Mouse (Mus musculus): ENCODE data around the gene Gm49403. TPM values are rescaled to one million over a fixed set of nuclear protein-coding genes. Genes with fewer than 3 reads are reported as not detected.
A peak's percentile ranks its signal among the peaks of the same experiment; 100 is the strongest.
"Not testable (repeated sequence)": the region's sequence is repeated elsewhere in the genome, so short reads cannot be mapped to it uniquely, and the experiment has no call there.

Gene Gm49403
- polyA plus RNA-seq, 1 experiment from 2014 or later, result not detected

GRCm38 (mm10) chr19:8897211-8897864, 13.6 kb downstream of the Gm49403 start:
- H3K36me3 ChIP-seq, result peaks cover 23% of the 10 kb centered on the region
- H3K4me2 ChIP-seq (replicated peaks), result peak overlapping the region; percentile 59
- 20% methylated on average over 21 of the region's 21 CpGs for WGBS
- H3K27ac ChIP-seq, result peak overlapping the region; percentile 88
- not testable (repeated sequence) for H3K9me3 ChIP-seq, H3K27me3 ChIP-seq
- H3K9ac ChIP-seq, result peak overlapping the region; percentile 63
- H3K4me1 ChIP-seq, result peaks cover 30% of the 10 kb centered on the region
- H3K4me3 ChIP-seq, result peak overlapping the region; percentile 94
- ATAC-seq (ENCODE audit: insufficient number of reproducible peaks, insufficient read depth, low FRiP score, low TSS enrichment), result peak; percentile 49

- H3K4me1 ChIP-seq, result peaks cover 30% of the 10 kb centered on the region
- peak within 1 kb of the TSS; percentile 94 for H3K4me3 ChIP-seq
- peak within 1 kb of the TSS; percentile 92 for H3K9ac ChIP-seq
- peaks cover 27% of the 10 kb centered on the region for H3K36me3 ChIP-seq
- no peaks in the 10 kb centered on the region for H3K27me3 ChIP-seq
- ATAC-seq (ENCODE audit: insufficient number of reproducible peaks, insufficient read depth, low FRiP score, low TSS enrichment), result peak; percentile 96
- peak within 1 kb of the TSS; percentile 59 for H3K4me2 ChIP-seq (replicated peaks)
- no peaks in the 10 kb centered on the region for H3K9me3 ChIP-seq
- WGBS, result under 1% methylated on average over 53 of the region's 53 CpGs
- peak within 1 kb of the TSS; percentile 88 for H3K27ac ChIP-seq
Measured at GRCm38 (mm10) chr19:8897865-8898495, 14.2 kb downstream of the Gm49403 start, which contains the start of gene Ganab. Gene Ganab, plus strand, starts transcription at chr19:8898071.

GRCm38 (mm10) chr19:8898576-8898975, 14.8 kb downstream of the Gm49403 start:
- H3K4me3 ChIP-seq, result peak overlapping the region; percentile 94
- WGBS, result 16% methylated on average over 13 of the region's 13 CpGs
- H3K9me3 ChIP-seq, result no peaks in the 10 kb centered on the region
- H3K4me1 ChIP-seq, result peaks cover 28% of the 10 kb centered on the region
- H3K4me2 ChIP-seq (replicated peaks), result peak overlapping the region; percentile 59
- ATAC-seq (ENCODE audit: insufficient number of reproducible peaks, insufficient read depth, low FRiP score, low TSS enrichment), result no peak
- peak overlapping the region; percentile 84 for H3K27ac ChIP-seq
- peaks cover 32% of the 10 kb centered on the region for H3K36me3 ChIP-seq
- H3K9ac ChIP-seq, result peak overlapping the region; percentile 92
- H3K27me3 ChIP-seq, result no peaks in the 10 kb centered on the region

- Histone ChIP-seq H3K9me3 (no peaks in the 10 kb centered on the region), H3K27ac (no peak overlapping the region), H3K27me3 (no peaks in the 10 kb centered on the region), H3K4me1 (peaks cover 24% of the 10 kb centered on the region), H3K4me2 (replicated peaks) (peak overlapping the region; percentile 59), H3K4me3 (peak overlapping the region; percentile 94), H3K9ac (peak overlapping the region; percentile 92), H3K36me3 (peaks cover 36% of the 10 kb centered on the region)
- WGBS, result 68% methylated on average over 3 of the region's 3 CpGs
- no peak for ATAC-seq (ENCODE audit: insufficient number of reproducible peaks, insufficient read depth, low FRiP score, low TSS enrichment)
Measured at GRCm38 (mm10) chr19:8899079-8899478, 15.3 kb downstream of the Gm49403 start.

- no peak for ATAC-seq (ENCODE audit: insufficient number of reproducible peaks, insufficient read depth, low FRiP score, low TSS enrichment)
- Histone ChIP-seq H3K4me2 (replicated peaks) (no peak overlapping the region), H3K27me3 (no peaks in the 10 kb centered on the region), H3K9ac (no peak overlapping the region), H3K4me1 (peaks cover 9% of the 10 kb centered on the region), H3K27ac (no peak overlapping the region), H3K9me3 (no peaks in the 10 kb centered on the region), H3K36me3 (peaks cover 58% of the 10 kb centered on the region), H3K4me3 (no peak overlapping the region)
- WGBS, result 90% methylated on average over 5 of the region's 5 CpGs
Measured at GRCm38 (mm10) chr19:8903412-8903811, 19.7 kb downstream of the Gm49403 start.

- no peak for ATAC-seq (ENCODE audit: insufficient number of reproducible peaks, insufficient read depth, low FRiP score, low TSS enrichment)
- 92% methylated on average over 6 of the region's 6 CpGs for WGBS
- H3K9me3 ChIP-seq, result no peaks in the 10 kb centered on the region
- no peak overlapping the region for H3K4me3 ChIP-seq
- H3K9ac ChIP-seq, result no peak overlapping the region
- no peaks in the 10 kb centered on the region for H3K4me1 ChIP-seq
- H3K4me2 ChIP-seq (replicated peaks), result no peak overlapping the region
- H3K27me3 ChIP-seq, result no peaks in the 10 kb centered on the region
- no peak overlapping the region for H3K27ac ChIP-seq
- H3K36me3 ChIP-seq, result peaks cover 95% of the 10 kb centered on the region
Measured at GRCm38 (mm10) chr19:8908531-8908930, 24.8 kb downstream of the Gm49403 start.

GRCm38 (mm10) chr19:8911810-8912209, 28.1 kb downstream of the Gm49403 start:
- peaks cover 98% of the 10 kb centered on the region for H3K36me3 ChIP-seq
- ATAC-seq (ENCODE audit: insufficient number of reproducible peaks, insufficient read depth, low FRiP score, low TSS enrichment), result no peak

GRCm38 (mm10) chr19:8914212-8914611, 30.5 kb downstream of the Gm49403 start:
- H3K4me3 ChIP-seq, result no peak overlapping the region
- H3K4me1 ChIP-seq, result no peaks in the 10 kb centered on the region
- peaks cover 81% of the 10 kb centered on the region for H3K36me3 ChIP-seq
- H3K27ac ChIP-seq, result no peak overlapping the region
- ATAC-seq (ENCODE audit: insufficient number of reproducible peaks, insufficient read depth, low FRiP score, low TSS enrichment), result no peak
- 95% methylated on average over 3 of the region's 3 CpGs for WGBS
- H3K9me3 ChIP-seq, result no peaks in the 10 kb centered on the region
- H3K4me2 ChIP-seq (replicated peaks), result no peak overlapping the region
- H3K27me3 ChIP-seq, result no peaks in the 10 kb centered on the region
- H3K9ac ChIP-seq, result no peak overlapping the region

More at GRCm38 (mm10) chr19:8911810-8912209, 28.1 kb downstream of the Gm49403 start:
- H3K27ac ChIP-seq, result no peak overlapping the region
- H3K9ac ChIP-seq, result no peak overlapping the region
- H3K27me3 ChIP-seq, result no peaks in the 10 kb centered on the region
- WGBS, result 96% methylated on average over 5 of the region's 5 CpGs
- H3K4me2 ChIP-seq (replicated peaks), result no peak overlapping the region
- no peaks in the 10 kb centered on the region for H3K9me3 ChIP-seq
- H3K4me3 ChIP-seq, result no peak overlapping the region
- H3K4me1 ChIP-seq, result no peaks in the 10 kb centered on the region

- ATAC-seq (ENCODE audit: insufficient number of reproducible peaks, insufficient read depth, low FRiP score, low TSS enrichment), result no peak
- peaks cover 36% of the 10 kb centered on the region for H3K36me3 ChIP-seq
- 91% methylated on average over 3 of the region's 3 CpGs for WGBS
Measured at GRCm38 (mm10) chr19:8919000-8919399, 35.3 kb downstream of the Gm49403 start.

GRCm38 (mm10) chr19:8919684-8920072, 35.9 kb downstream of the Gm49403 start:
- Histone ChIP-seq H3K4me2 (replicated peaks) (peak overlapping the region; percentile 82), H3K27me3 (no peaks in the 10 kb centered on the region), H3K9ac (no peak overlapping the region), H3K9me3 (no peaks in the 10 kb centered on the region), H3K27ac (peak overlapping the region; percentile 89), H3K36me3 (peaks cover 29% of the 10 kb centered on the region), H3K4me1 (peaks cover 9% of the 10 kb centered on the region), H3K4me3 (peak overlapping the region; percentile 72)
- 64% methylated on average over 6 of the region's 6 CpGs for WGBS
- ATAC-seq (ENCODE audit: insufficient number of reproducible peaks, insufficient read depth, low FRiP score, low TSS enrichment), result no peak

More at GRCm38 (mm10) chr19:8919000-8919399, 35.3 kb downstream of the Gm49403 start:
- Histone ChIP-seq H3K27me3 (no peaks in the 10 kb centered on the region), H3K4me3 (no peak overlapping the region), H3K4me2 (replicated peaks) (no peak overlapping the region), H3K9ac (no peak overlapping the region), H3K4me1 (peaks cover 9% of the 10 kb centered on the region), H3K9me3 (no peaks in the 10 kb centered on the region), H3K27ac (no peak overlapping the region)

- H3K4me1 ChIP-seq, result peaks cover 9% of the 10 kb centered on the region
- H3K9me3 ChIP-seq, result no peaks in the 10 kb centered on the region
- no peaks in the 10 kb centered on the region for H3K27me3 ChIP-seq
- peak within 1 kb of the TSS; percentile 82 for H3K4me2 ChIP-seq (replicated peaks)
- peak within 1 kb of the TSS; percentile 89 for H3K27ac ChIP-seq
- H3K9ac ChIP-seq, result peak within 1 kb of the TSS; percentile 76
- peak within 1 kb of the TSS; percentile 72 for H3K4me3 ChIP-seq
- ATAC-seq (ENCODE audit: insufficient number of reproducible peaks, insufficient read depth, low FRiP score, low TSS enrichment), result peak; percentile 95
- H3K36me3 ChIP-seq, result peaks cover 24% of the 10 kb centered on the region
- WGBS, result 3% methylated on average over 50 of the region's 50 CpGs
Measured at GRCm38 (mm10) chr19:8920073-8920736, 36.5 kb downstream of the Gm49403 start, which contains the start of gene B3gat3. Gene B3gat3, plus strand, starts transcription at chr19:8920374.

All from embryonic facial prominence, embryonic 12.5 days (tissue).